Mouse (Mus musculus) erythroblast, adult 5-6 weeks (primary cell): ENCODE data around the gene Nos1ap. TPM values are rescaled to one million over a fixed set of nuclear protein-coding genes. Genes with fewer than 3 reads are reported as not detected.

Experiments used
- ATAC-seq: replicated peaks from 2 replicates; pipeline ENCODE4 v1.8.0; 2016; ENCODE audit warnings: moderate number of reproducible peaks, mild to moderate bottlenecking, moderate TSS enrichment, inconsistent platforms; ENCODE audit not compliant: poor library complexity, low FRiP score, severe bottlenecking
- total RNA-seq, 2 experiments: library from RNA; stranded (forward) in 1 of 2; stranded (reverse) in 1 of 2; fragments of 150-400 nt in 1 of 2; fragments of 200-764, 138-1000 nt in 1 of 2; gene quantifications; 2 replicates each; pipeline versions ENCODE4 v1.2.3 to v1.2.4; 2015 to 2017; ENCODE audit warnings: low replicate concordance in 2 of 2

The Nos1ap gene
- total RNA-seq, 2 experiments from 2014 or later = 25.4 to 26.9 TPM

DNA sequence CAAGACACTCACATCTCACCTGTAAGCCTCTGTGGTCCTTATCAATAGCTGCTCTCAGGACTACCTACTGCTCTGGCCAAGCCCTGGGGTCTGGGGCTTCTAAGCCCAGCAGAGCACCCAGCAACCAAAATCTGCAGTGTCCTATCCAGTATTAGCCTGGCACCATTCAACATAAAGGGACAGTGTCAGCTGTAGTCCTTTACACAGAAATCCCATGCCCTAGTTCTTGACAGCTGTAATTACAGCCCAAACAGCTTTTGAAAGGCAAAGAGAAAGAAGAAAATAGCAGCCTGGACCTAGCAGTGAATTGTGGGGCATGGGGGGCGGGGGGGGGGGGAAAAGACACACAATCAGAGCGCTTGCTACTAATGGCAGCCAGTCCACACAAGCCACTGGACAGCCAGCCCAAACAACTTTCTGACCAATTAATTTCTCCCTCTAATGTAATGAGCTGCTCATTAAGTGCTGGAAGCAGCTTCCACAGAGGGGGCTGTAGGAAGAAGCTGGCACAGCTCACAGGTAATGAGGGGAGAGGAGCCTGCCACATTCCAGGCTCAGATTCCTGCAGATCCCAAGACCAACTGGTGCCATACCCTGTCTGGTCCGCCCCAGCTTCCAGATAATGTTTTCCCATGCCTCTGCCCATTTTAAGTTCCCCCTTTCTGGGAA lies 77.1 kb downstream of the Nos1ap start:
- ATAC-seq = no peak

DNA sequence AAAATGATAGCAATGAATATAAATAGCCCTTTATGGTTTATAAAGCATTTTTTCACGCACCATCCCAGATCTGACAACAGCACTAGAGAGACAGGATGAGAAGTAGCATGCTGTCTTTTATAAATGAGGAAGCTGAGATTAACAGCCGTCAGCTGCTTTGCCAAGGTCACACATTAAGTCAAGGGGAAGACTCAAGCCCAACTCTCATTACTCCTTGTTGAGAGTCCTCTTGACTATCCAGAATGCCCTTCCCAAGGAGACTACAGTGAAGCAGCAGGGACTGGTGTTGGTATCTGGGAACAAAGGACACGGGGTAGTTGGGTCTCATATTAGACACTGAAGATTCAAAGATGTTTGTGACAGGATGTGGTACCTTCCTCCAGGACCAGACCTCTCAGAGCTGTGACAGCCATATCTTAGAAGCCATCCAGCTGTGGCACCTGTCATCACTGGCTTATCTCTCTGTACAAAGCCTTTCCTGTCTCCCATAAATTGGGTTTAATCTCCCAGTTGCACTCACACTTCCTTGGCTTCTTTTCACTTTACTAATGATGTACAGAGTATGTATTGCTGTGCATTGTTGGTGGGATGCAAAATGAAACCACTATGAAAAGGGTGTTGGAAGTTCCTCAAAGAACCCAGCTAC lies 78.9 kb downstream of the Nos1ap start:
- no peak for ATAC-seq

DNA sequence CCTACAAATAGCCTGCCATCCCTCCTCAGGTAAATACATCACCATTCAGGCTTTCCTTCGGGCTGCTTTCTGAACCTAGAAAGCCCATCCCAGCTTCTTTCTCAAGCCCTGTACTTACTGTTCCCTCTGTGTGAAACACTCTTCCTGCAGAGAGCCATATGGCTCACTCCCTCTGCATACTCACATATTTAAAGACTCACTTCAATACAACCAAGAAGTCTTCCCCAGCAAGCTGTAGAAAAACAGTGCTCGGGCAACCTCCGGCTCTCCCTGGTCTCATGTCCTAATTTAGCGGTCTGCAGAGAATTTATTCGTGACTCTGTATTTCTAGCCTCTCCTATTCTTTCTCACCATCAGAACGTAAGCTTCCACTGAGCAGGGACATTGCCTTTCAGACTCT lies 83.4 kb downstream of the Nos1ap start:
- ATAC-seq = no peak

DNA sequence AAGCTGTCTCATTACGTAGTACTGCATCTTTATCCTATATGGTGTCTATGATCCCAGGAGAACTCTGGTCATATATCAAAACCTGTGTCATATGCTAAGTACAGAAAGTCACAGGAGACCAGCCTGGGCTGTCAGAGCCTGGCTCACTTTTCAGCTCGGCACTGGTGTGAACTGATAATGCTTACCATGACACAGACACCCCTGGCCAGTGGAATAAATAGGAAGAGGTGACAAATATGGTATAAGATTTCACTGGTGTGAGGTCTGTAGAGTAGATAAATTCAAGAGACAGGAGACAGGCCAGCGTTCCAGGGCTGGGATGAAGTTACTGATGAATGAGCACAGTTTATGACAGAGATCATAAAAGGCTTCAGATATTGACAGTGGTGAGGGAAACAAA lies 84.6 kb downstream of the Nos1ap start:
- ATAC-seq = no peak

DNA sequence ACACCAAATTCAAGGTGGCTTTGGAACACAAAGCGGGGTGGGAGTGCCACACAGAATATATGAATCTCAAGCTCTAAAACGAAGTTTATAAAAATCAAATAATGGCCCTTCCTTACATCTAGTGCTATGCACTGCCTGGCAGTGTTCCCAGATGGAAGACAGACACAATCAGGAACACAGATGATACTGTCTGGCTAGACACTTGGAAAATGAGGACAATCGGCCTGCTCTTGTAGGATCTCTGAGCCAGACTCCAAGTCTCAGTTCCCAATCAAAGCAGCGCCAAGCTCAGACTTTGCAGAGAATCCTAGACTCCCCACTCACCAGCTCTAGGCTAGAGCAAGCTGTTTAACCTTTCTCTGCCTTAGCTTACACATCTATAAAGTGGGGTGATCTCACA lies 85.3 kb downstream of the Nos1ap start:
- ATAC-seq = no peak

DNA sequence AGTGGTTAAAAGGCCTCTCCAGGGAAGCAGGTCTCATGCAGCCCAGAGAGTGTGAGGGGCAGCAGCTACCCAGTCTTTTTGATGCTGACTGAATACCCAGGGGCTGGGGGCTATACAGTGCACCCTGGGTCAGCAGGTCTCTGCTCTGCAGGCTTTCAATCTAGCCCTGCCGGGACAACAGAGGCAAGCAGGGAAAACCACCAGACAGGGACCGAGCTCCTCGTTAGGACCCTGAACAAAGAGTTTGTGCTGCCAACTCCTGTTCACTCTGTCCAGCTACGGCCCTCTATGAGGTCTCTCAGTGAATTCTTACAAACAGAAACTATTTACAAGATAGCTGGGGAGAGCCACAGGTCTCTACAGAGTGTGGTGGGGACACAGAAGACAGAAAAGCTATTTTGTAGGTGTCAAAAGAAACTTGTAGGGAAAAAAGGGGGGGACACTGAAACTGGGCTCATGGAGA lies 86.4 kb downstream of the Nos1ap start:
- no peak for ATAC-seq

DNA sequence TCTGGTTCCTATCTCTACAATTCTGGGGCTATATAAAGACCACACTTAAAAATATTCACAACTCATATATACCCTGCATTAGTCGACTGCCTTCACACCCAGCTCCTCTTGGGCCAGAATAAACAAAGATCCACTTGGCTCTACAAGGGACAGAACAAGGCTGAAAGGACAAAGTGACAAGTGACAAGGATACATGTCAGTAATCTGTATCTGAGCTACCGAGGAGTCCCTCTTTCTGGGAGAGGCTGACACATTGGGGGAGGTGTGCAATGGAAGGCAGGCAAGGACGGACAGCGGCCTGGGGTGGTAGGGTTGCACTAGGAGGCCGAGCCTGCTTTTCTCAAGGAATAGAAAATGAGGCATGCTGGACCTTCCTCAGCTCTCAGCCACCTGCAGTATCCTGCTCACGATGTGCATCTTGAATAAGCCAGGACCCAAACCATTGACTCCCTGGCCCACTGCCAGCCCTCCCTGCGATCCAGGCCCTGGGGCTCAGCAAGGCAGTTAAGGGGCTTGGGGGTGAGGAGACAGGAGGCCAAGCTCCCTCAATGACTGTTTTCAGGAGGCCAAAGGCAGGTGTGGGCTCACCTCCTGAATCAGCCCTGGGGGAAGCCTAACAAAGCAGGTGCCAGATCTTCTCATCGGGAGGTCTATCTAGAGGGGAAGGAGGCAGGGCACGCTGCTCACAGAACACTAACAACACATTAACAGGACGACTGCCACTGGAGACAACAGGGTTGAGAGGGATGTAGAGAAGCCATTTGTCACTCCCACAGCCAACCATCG lies 87.0 kb downstream of the Nos1ap start:
- no peak for ATAC-seq

DNA sequence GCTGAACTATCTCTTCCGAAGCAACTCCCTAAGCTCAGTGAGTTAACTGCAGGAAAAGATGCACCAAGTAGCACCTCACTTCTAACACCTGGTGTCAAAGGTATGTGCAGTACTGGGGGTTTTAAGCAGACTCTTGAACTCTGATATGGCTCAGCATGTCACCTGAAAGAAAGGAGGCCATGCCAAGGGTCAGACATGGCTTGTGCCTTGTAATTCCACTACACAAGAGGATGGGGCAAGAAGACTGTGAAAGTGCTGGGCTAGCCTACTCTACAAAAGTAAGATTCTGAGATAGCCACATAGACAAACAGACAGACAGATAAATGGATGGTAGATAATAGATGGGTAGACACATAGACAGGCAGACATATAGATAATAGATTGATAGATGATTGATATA lies 87.7 kb downstream of the Nos1ap start:
- no peak for ATAC-seq

DNA sequence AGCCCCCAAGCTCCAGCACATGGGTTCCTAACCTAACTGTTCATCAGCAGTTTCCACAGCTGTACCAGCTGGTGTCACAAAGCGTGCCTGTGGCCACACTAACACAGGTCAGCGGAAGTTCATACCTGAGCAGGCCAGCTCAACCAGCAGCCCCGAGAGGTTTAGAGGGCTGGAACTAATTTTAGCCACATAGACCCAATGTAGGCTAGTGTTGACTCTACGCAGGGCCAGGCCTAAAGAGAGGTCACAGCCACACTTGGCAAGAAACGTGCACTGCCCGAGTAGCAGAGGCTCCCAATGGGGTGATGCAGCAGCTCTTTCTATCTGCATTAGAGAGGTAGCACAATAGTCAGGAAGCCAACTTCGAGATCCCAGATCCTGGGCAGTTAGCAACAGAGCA lies 88.1 kb downstream of the Nos1ap start:
- ATAC-seq = no peak

DNA sequence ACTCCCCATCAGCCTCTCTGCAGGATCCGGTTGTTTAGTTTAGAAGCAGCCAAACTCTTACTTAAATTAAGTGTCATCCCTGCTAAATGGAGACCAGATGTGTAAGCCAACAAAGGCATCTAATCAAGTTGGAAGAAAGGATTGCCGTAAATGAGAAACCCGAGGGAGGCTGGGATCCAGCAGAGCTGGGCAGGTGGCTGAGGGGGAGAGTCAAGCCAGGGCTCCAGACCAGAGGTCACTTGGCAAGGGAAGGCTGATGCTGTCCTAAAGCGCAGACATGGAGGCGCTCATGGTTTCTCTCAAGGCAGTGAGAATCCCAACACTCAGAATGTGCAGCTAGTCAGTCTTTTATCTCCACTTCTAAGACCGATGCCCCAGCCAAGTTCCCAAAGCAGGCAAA lies 89.8 kb downstream of the Nos1ap start:
- ATAC-seq = no peak

DNA sequence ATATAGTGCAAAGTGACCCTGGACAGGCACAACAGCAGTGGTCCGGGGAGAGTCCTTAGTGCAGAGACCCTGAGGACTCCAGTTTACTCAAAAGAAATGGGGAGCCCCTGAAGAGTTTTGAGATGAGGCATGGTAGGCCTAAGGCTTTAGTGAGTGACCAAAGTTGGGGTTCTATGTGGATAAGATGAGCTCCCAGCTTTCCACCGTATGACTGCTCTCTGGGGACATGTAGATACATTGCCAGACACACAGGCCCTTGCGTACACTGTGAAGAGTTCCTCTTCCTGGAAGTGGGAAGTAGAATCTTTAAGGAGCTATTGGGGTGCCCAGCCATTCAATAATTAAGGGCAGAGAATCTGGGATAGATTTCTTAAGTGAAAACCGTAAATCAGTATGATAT lies 90.2 kb downstream of the Nos1ap start:
- no peak for ATAC-seq

DNA sequence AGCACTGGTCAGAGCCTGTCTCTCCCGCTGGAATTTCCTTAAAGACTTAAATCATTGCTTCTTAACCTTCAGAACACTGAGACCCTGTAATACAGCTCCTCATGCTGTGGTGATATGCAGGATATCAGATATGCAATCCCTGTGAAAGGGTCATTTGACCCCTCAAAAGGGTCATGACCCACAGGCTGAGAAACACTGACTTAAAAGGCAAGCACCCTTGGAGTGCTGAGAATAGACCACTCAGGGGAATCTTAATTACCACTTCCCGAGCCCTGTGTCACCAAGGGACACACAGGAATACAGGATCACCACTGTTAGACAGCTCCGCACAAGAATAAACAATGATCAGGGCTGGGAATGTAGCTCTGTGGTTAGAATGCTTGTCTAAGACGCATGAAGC lies 91.0 kb downstream of the Nos1ap start:
- ATAC-seq = no peak

DNA sequence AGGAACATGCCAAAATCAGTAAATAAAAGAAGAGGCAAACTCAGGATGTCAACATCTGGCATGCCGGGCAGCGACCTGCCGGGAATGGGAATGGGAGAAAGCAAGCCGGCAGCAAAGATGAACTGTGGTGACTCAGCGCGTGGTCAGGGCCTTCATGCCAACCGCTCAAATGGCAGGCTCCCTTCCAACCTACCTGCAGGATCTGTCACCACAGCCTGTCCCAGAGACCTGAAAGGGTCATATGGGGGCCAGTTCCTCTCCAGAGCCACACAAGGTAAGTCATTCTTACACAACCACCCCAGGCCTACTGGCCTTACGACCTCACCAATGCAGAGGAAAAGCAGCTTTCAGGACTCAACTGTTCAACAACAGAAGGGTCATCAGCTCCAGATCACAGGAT lies 93.4 kb downstream of the Nos1ap start:
- no peak for ATAC-seq

DNA sequence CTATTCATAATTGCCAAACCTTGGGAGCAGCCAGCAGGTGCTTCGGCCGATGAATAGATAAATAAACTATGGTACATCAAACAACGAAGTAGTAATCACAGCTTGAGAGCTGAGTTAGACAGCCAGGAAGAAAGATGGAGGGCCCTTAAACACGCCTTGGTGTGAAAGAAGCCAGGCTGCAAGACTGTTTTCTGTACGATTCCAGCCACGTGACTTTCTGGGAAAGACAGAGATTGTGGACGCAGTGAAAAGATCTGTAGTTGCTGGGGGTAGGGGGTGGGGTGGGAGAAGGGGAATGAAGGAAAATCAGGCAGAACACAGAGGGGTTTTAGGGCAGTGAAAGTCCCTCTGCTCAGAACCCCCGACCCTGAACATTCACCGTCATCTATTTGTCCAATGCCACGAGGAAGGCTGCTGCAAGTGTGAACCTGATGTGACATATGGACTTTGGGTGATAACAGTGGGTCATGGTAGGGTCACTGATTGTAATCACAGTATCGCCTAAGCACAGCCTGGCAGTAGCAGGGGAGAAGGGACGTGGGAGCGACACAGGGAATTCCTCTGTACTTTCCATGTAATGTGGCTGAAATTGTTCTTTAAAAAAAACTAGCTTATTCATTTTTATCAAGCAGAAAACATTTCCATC lies 94.0 kb downstream of the Nos1ap start:
- no peak for ATAC-seq

DNA sequence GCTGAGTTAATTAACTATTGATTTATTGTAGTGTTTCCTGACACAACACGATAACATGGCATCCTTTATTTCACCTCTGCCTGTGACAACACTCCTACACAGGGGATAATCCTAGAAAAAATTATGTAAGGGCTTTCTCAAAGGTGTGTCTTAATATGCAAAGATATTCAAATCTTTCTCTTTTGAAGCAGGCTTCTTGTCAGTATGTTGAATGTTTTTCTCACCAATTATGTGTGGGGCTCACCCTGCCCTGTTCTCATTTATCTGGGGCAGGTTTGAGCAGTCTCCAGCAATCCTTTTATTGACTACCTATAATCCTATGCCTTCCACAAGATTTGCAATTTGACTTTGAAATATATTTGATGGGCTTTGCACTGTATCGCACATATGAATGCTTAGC lies 97.1 kb downstream of the Nos1ap start:
- no peak for ATAC-seq

DNA sequence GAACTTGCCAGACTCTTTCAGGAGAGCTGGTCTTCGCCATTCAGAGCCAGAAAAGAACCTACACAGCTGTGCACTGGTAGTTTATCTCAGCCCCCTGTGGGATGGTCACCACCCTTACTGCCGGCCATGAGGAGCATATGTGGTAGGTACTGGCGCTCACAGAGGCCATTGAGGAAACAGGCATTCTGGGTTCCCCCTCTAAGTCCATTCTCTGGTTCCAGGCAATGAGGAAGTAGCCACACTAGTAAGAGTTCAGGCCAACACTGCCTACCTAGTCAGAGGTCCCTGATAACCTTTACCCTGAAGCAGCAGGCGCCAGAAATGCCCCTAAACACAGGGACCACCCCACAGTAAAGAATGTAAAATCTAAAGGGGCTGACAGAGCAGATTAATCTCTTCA lies 97.6 kb downstream of the Nos1ap start:
- no peak for ATAC-seq

DNA sequence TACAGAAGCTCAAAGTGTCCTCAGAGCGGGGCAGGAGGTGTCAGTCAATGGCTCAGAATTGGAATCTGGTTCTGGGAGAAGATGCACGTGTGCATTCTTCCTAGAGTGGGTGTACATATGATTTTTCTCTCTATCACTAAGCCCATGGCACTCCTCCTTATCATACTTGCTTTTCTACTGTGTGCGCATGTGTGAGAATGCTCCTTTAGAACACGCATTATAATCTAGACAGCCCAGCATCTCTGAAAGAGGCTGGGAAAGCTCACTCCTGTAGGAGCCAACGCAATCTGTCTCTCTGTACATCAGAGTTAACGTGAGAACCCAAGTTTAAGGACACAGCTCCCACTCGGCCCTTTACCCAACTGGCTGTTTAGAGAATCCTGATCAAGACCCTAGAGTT lies 99.7 kb downstream of the Nos1ap start:
- ATAC-seq = no peak

DNA sequence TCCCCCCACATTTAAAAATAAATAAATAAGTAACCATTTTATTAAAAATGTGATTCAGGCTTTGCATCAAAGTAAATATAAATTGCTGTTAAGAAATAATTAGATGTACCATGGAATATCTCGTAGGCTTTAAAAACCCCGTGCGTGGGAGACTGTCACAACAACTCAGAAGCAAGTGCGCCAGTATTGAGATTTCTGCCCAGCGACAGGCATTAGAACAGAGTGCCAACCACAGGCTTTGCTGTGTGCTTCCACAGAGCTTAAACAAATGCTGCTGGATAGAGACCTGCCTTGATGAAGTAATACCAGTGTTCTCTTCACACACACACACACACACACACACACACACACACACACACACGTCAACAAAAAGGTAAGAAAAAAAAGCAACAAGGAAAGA lies 100.2 kb downstream of the Nos1ap start:
- no peak for ATAC-seq

DNA sequence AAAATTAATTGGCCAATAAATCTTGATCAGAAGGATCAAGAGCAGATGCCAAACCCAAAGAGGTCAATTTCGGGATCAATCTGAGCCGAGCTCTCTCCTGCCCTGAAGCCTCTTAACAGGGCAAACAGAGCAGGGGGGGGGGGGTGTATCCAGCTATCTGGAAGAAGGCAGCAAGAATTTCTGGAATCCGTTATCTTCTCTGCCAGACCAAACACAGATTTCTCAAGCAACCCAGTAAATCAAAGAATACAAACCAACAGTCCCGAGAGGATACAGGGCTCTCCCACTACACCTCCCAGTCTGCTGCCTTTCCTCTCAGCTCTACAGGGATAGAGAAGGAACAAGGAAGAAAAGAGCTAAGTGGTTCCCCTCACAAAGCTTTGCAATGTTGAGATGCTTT lies 104.5 kb downstream of the Nos1ap start:
- ATAC-seq = no peak

DNA sequence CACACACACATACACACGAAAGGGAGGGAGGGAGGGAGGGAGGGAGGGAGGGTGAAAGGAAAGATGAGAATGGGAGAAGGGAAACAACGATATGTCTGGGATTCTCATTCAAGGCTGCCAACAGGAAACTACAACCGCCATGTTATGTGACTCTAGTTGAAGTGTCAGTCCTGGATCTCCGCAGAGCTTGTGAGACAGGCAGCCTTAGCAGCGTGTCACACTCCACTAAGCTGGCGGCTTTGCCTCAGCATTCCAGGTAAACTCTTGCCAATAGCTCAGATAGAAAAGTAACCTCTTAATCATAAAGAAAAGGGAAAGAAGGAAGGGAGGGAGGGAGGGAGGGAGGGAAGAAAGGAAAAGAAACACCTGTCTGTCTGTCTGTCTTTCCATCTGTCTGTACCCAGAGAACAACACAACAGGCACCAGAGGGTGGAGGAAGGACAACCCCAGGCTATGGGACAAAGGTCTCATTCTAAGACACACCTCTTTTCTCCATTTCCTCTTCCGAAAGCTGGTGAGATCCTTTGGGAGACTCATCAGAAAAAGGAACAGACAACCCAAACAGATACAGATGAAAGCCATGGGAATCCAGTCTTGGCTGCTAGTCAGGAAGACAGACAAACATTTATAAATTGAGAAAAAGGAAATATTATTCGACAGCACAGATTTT lies 107.3 kb downstream of the Nos1ap start:
- no peak for ATAC-seq
